Mouse (Mus musculus) lung, adult 2 months (tissue): ENCODE data around the gene Pde4b.

Source experiments
- CTCF ChIP-seq: fragments of 200-500 bp; IDR thresholded peaks from 2 replicates; pipeline ENCODE4 v1.5.1; 2011; ENCODE audit warnings: mild to moderate bottlenecking, low read length, control low read depth; ENCODE audit not compliant: insufficient read depth
- POLR2A ChIP-seq: fragments of 200-500 bp; IDR thresholded peaks from 2 replicates; pipeline ENCODE4 v1.6.1; 2011; ENCODE audit warnings: low read depth, mild to moderate bottlenecking, control low read depth, low read length, borderline replicate concordance; ENCODE audit errors: extremely low read depth

DNA sequence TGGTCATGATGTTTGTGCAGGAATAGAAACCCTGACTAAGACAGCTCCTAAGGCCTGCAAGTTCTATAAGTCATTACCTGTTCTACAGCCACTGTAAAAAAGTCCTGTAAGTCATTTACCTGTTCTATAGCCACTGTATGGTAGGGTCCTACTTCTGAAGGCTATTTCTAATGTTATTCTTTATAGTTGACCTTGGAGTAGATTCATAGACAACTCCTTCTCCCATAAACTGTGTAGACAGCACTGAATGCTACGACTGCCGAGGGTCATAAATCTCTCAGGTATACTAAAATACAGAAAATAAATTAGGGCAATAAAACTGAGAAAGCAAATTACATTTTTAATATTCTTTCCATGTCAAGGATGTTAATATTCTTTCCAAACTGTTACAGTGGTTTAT is 26.0 kb upstream of the Pde4b start:
- TF ChIP-seq CTCF = no peak
- no peak for TF ChIP-seq POLR2A
